Mouse (Mus musculus): ENCODE measurements around the gene Ptprg.

DNA sequence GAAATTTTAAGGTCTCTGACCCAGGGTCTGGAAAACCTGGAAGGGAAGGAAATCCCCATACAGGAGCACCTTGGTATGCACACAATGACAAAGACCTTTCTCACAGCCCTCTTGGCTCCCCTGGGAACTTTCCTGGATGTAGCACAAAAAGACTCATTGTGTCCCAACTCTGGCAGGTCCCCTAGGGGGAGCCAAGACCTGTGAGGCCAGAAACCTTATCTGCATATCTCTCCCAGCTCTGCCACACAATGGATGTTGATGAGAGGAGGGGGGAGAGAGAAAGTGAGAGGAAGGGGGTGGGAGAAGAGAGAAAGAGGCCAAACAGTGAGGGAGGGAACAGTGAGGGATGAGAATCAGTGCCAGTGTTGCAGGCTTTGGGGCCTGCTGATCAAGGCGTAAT, 18.9 kb upstream of the Ptprg start:
- TF ChIP-seq CTCF (IDR thresholded peaks at IDR 0.05; ENCODE audit: extremely low read depth, insufficient read length, insufficient replicate concordance, low read depth, low read length) = no peak
- TF ChIP-seq POLR2A (IDR thresholded peaks at IDR 0.05; ENCODE audit: low read depth, low read length) = no peak

All from small intestine, adult 2 months (tissue).